Mouse (Mus musculus): Measurements from ENCODE around the gene Fam131c.

Gene Fam131c

DNA sequence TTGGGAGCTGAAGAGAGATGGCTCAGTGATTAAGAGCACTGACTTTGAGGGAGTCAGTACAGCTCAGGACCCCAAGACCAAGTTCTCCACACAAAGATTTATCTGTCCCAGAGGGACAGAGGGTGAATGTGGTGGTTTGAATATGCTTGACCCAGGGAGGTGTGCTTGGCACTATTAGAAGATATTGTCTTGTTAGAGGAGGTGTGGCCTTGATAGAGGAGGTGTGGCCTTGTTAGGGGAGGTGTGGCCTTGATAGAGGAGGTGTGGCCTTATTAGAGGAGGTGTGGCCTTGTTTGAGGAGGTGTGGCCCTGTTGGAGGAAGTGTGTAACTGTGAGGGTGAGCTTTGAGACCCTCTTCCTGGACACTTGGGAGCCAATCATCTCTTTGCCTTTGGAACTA lies 10.2 kb upstream of the Fam131c start:
- no peak for DNase-seq (ENCODE audit: low read depth in 2 of 2, low spot score in 2 of 2)

DNA sequence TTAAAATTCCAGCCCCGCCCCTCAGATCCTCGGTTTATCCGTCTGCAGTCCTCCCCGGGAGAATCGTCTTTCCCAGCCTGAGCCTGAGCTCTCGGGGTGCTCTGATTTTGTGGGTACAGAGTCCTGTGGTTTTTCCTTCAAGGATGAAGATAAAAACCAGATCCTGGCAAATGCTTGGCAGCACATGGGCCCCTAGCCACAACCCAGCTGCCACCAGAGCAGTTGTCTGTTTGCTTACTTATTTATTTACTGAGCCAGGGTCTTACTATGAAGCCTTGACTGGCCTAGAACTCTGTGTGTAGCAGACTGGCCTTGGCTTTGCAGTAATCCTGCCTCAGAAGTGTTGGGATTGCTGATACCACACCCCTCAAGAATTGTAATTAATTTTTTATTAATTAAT lies 8.8 kb upstream of the Fam131c start:
- DNase-seq (ENCODE audit: low read depth in 2 of 2, low spot score in 2 of 2): no peak

DNA sequence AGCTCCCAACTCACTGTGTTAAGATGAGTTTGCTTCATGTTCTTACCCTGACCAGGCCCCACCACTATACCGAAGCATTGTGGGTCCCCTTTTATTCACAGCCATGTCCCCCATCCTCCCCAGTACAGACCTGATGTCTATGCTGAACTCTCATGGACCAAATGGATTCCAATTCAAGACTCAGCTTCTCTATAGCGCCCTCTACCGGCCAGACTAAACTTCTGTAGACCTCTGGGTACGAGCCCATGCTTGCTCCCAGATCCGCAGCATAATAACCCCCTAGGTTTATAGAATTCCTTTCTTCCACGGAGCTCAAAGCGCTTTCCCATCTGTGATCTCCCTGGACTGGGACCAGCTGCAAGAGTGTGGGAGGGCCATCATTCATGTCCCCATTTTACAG lies 7.2 kb upstream of the Fam131c start:
- peak in 1 of 2 experiments; percentile 9 for DNase-seq (ENCODE audit: low read depth in 2 of 2, low spot score in 2 of 2)

DNA sequence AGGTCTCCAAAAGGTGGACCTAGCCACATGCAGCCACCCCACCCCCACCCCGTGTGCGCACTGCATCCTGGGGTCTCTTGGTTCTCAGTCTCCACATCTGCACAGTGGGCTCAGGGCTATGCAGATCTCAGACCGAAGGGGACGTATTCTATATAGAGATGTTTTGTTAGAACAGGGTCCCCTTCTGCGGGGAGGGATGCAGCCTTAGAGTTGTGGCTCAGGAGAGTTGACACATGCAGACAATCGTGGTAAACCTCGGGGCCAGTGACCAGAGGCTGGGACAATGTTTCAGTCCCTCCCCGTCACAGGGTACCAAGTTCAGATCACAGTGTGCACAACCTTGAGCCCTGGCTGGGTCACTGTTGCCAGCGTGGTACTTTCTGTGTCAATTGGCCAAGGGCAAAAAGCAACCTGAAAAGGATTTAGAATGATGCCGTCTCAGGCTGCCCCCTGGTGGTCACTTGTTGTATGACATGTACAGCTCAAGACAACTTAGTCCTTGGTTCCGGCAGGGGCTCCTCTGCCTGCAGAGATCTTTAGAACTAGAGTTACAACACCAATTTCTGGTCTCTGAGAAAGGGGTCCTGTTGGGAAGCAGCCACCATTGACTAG lies 5.0 kb upstream of the Fam131c start:
- DNase-seq (ENCODE audit: low read depth in 2 of 2, low spot score in 2 of 2): peak; percentile 56 to 62

DNA sequence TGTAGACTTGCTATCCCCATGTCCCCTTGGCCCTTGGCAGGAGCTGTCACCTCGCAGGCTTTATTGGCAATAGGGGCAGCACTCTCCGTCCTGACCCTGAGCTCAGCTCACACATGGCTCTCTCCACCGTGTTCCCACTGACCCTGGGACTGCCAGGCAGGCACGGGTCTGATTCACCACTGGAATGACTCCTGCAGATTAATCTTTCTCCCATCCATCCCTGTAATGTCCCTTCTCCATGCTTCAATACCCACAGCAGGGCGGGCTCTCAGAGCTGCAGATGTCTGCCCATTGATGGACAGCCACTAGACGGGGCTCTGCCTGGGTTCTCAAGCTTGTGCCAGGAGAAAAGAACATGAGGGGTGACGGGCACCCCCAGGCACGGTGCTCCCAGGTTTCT lies 2.9 kb upstream of the Fam131c start:
- DNase-seq (ENCODE audit: low read depth in 2 of 2, low spot score in 2 of 2): no peak

DNA sequence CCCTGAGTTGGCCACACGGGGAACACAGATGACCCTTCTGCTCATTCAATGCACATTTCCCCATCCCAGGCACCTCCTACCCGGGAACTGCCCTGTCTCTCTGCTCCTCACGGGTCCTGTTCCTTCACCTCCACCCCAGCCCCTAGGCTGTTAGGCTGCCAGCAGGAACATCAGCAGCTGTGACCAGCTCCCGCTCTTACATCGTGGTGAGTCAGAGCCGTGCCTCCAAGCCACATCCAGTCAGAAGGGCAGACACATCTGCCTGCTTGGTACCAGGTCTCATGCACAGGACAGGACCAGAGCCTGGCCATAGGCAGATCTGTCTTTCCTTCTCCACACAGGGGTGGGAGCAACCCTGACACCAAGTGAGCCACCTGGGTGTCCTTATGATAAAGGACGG lies 2.1 kb upstream of the Fam131c start:
- no peak for DNase-seq (ENCODE audit: low read depth in 2 of 2, low spot score in 2 of 2)

DNA sequence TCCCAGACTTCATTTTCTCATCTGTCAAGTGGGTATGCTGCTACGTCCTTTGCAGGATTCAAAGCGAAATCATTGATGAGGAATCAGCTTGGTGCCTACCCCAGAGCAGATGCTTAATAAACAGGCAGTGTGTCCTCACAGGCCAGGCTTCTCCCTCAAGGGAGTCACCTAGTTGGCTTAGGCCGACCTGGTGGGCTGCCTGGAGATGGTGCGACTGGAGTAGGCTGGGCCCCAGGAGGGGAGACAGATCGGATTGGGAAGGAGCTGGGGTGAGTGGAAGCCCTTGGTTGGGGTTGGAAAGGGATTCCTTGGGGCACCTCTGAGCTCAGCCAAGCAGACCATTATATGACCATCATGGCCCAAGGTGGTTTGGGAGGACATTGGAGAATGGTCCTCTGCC lies 4.4 kb downstream of the Fam131c start:
- no peak for DNase-seq (ENCODE audit: low read depth in 2 of 2, low spot score in 2 of 2)

DNA sequence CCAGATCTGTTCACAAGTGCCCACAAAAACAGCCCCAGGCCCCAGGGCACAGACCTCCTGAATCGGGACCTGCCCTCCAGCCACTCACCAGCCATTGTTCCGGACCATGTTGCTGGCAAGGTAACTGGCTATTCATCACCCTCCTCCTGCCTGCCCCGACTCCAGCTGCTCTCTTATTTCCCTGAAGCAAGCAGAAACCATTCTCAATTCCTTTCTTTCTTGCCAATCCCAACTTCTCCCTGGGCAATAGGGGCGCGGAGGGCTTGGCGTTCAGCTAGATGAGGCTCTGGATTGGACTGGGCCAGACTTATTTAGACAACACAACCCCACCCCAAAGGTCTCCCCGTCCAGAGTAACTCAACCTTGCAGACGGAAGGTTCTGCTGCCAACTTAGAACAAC lies 11.7 kb downstream of the Fam131c start:
- no peak for DNase-seq (ENCODE audit: low read depth in 2 of 2, low spot score in 2 of 2)

DNA sequence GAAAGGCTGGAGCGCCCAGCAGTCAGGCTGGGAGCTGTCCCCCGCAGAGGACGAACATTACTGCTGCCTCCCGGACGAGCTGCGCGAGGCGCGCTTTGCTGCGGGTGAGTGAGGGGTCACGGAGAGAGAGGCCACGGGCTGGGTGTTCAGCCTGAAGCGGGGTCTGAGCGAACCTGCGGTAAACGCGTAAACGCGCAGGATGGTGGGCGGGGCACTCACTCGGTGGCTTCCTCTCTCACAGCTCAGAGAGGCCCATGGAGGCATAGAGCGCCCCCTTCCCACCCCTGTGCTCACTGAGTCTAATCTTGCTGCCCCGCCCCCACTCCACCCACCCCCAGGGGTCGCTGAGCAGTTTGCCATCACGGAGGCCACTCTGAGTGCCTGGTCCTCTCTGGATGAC lies 14.4 kb downstream of the Fam131c start:
- no peak for DNase-seq (ENCODE audit: low read depth in 2 of 2, low spot score in 2 of 2)

DNA sequence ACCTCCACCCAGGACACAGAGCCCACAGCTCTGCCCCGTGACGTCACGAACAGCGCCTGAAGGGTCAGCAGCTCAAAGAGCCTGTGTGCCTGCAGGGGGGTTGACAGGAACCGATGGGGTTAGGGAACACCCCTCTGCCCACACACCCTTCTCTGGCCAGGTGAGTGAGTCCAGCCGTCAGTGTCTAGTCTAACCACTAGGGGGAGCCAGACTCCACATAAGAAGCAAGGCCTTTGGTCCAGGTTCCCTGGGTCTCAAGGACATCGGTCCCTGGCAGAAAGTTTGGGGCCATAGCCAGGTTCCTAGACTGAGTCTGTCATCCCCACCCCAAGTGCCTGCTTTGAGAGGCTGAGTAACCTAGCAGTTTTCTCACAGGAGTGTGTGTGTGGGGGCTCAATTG lies 17.3 kb downstream of the Fam131c start:
- DNase-seq (ENCODE audit: low read depth in 2 of 2, low spot score in 2 of 2): peak in 1 of 2 experiments; percentile 36

DNA sequence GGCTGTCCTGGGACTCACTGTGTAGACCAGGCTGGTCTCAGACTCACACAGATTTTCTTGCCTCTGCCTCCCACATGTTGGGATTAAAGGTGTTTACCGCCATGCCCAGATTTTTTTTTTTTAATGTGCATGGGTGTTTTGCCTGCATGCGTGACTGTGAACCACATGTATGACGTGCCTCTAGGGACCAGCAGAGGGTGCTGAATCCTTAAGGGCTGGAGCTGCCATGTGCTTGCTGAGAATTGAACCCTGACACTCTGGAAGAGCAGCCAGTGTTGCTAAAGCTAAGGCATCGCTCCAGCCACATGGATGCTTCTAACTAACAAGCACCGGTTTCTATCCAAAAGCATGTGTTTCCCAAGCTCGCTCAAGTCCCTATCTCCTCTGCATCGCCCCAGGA lies 18.1 kb downstream of the Fam131c start:
- DNase-seq (ENCODE audit: low read depth in 2 of 2, low spot score in 2 of 2): no peak

DNA sequence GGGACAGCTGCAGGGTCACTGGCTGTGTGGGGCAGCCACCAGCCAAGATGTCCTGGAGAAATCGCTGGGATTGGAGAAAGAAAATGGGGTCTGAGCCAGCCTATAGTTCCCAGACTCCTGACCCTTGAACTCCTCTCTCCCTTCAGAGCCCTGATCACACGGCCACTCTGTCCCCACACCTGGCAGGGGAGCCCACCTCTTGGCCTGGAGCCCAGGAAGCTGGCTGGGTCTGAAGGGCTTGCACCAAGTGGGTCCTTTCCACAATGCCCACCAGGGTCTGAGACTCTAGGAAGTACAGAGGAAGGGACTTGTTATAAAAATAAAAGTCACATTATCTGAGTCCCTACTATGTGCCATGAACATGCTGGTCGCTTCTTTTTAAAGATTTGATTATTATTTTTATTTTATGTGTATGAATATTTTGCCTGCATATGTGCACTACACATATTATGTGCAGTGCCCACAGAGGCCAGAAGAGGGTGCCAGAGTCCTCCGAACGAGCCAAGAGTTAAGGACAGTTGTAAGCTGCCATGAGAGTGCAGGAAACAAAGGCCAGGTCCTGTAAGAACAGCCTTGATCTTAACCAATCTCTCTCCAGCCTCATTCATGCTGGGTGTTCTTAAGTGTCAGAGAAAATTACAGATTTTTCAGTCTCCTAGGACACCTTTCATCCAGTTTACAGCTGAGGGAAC lies 19.2 kb downstream of the Fam131c start:
- DNase-seq (ENCODE audit: low read depth in 2 of 2, low spot score in 2 of 2): peak; percentile 42 to 58

DNA sequence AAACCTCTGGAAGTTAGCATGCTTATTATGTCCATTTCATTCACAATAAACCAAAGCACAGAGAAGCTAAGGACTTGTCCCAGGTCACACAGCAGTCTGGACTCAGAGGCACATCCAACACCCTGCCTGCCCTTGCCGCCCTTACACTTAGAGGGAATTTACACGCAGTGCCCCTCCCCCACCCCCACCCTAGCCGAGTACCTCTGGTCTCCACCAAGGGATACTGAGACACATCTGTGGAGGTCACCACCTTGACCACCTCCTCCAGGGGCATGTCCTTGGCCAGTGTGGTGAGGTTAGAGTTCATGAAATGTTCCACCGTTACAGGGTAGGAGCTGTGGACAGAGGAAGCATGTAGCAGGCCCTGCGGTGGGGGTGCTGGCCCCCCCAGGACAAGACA lies 19.9 kb downstream of the Fam131c start:
- no peak for DNase-seq (ENCODE audit: low read depth in 2 of 2, low spot score in 2 of 2)

DNA sequence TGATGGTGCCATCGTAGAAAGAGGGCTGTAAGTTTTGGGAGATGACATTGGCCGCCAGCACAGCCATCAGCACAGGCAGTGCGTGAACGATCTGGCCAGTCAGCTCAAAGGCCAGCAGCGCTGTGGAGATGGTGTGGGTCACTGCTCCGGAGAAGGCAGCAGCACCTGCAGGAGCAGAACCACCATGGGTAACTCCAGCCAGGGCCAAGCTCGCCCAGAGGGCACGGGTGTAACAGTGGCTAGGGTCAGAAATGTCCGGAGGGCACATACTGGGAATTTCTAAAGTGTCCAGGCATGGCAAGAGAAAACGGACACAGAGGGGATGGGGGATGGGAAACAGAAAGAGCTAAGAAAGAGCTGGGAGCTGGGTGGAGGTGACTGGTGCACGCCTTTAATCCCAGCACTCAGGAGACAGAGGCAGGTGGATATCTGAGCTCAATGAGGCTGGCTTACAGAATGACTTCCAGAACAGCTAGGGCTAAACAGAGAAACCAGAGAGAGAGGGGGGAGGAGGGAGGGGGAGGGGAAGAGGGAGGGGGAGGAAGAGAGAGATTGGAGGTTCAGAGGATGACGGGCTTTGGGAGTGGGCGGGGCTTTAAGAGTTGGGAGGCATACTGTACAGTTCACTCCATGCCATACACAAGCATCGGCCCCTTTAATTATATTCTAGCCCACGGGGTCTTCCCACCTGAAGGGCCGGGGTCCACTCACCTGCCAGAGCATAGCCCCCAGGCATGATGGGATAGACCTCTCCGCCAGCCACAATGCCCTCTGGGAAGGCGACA lies 21.5 kb downstream of the Fam131c start:
- no peak for DNase-seq (ENCODE audit: low read depth in 2 of 2, low spot score in 2 of 2)

DNA sequence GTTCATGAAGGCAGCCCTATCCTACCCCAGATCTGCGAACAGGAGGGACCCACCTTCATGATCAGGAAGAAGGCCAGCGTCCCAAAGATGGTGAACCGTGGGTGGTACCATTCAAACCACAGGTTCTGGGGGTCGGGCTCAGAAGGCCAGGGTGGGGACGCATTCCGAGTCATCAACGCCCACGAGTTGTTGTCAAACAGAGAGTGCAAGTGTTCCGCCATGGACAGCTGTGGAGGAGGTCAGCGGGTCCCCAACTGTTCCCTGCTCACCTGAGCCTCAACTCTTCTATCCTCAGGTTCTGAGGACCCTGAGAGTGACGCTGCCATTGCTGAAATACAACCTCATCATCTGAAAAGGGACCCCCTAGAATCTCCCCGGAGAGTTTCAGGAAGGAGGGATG lies 23.3 kb downstream of the Fam131c start:
- no peak for DNase-seq (ENCODE audit: low read depth in 2 of 2, low spot score in 2 of 2)

DNA sequence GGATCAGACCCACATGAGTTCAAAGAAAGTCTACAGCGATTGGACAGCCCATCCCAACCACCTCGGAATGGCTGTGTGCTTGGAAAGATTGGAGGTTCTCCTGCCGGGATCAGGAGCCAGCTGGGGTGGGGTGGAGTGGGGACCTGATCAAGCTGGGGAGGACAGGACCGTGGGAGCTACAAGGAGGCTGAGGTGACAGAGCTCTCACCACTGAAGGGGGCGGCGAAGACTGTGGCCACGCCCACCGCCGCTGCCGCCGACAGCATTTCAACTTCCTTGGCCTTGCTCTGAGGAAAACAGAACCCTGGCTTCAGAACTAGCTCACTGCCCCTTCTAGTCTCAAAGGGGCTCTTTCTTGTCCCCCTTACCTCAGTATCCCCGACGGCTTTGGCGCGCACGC lies 26.7 kb downstream of the Fam131c start:
- DNase-seq (ENCODE audit: low read depth in 2 of 2, low spot score in 2 of 2): no peak

DNA sequence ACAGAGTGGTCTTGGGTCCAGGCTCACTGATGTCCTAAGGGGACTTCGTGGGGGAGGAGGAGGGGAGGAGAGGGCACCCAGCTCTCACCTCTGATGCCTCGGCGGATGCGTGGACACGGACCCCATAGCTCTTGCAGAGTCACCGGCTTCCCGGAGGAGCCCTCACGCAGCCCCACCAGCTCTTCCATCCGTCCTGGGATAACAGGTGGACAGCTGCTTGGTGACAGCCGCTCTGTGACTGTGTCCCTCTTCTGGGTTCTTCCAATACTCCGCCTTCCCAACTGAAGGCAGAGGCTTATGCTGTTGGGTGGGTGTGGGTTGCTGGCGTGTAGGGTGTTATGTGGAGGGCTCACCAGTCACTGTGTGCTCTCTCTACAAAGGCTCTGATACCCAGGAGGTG lies 29.8 kb downstream of the Fam131c start:
- no peak for DNase-seq (ENCODE audit: low read depth in 2 of 2, low spot score in 2 of 2)

DNA sequence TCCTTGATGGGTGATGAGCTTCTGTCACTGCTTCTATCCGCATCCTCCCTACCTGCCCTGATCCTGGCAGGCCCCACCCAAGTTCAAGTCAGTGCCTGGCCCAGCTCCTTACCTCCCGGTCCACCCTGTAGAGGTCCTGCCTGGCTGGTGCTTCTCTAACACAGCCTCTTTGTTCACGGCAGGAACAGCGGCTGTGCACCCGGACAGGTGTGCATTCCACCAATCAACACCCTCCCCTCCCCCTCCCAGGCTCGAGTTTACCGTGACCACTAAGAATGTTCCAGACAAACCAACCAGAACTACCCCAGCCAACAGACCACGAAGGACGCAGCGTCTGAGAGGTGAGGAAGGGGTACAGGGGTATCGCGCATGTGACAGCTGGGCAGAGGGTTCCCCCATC lies 30.5 kb downstream of the Fam131c start, which contains the start of gene Clcnka:
Gene Clcnka (minus strand): TSS at position 180 of the 400 bp plus-strand sequence.
- DNase-seq (ENCODE audit: low read depth in 2 of 2, low spot score in 2 of 2): no peak

DNA sequence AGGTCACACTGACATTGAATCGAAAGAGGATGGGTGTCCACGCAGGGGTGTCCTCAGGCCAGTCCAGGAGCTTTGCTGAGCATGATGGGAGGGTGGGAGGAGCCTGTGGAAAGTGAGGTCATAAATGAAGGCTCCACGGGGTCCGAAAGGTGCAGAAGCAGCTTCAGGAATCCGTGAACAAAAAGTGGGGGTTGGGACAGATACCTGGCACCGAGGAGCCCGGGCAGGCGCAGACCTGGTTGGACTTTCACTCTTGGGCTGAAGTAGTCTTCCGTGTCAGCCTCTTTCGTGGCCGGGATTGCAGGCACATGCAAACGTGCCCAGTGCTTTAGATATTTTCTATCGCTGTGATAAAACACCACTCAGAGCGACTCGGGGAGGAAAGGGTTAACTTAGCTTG lies 32.2 kb downstream of the Fam131c start:
- DNase-seq (ENCODE audit: low read depth in 2 of 2, low spot score in 2 of 2): no peak

DNA sequence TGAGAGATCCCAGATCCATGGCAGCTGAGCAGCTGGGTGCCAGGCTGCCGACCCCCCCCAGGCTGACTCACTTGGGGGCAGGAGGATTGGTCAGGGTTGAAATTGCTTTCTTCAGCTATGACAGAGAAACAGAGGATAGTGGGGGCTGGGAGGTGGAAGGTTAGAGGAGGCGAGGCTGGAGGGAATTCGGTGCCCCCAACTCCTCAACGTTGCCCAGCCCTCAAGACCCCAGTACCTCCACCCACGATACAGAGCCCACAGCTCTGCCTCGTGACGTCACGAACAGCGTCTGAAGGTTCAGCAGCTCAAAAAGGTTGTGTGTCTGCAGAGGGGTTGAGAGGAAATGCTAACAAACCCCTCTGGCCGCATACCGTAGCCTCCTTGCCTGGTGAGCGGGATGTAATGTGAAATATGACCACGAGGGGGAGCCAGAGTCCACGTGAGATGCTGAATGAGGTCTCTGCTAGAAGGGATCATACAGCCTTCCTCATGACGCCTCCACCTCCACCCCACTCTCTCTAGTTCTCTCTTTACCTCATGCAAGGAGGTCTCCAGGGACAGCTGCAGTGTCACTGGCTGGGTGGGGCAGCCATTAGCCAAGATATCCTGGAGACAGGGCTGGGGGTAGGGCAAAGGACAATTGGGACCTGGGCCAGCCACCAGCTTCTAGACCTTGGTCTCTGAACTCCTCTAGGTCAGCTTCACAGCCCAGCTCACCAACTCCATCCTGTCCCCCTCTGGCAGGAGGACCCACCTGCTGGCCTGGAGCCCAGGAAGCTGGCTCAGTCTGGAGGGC lies 36.7 kb downstream of the Fam131c start:
- DNase-seq (ENCODE audit: low read depth in 2 of 2, low spot score in 2 of 2): peak; percentile 82 to 87

DNA sequence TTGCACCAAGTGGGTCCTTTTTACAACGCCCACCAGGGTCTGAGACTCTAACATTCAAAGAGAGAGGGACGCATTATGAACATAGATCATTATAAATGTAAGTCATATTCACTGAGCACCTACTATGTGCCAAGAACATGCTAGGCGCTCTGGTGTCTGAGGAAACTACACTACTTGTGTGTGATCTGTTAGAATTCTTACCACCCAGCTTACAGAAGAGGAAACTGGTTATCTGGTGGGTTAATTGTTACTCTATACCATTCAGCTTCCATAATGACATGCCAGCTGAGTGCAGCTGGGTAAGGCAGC lies 37.2 kb downstream of the Fam131c start:
- no peak for DNase-seq (ENCODE audit: low read depth in 2 of 2, low spot score in 2 of 2)

All from CD8-positive naive resting alpha-beta T cell, adult 2 months (primary cell).